Mouse (Mus musculus) embryonic fibroblast, embryonic 13.5 days (primary cell): Measurements from ENCODE around the gene Gp1ba. TPM values are rescaled to one million over a fixed set of nuclear protein-coding genes. Genes with fewer than 3 reads are reported as not detected.

Experiments
- H3K27ac ChIP-seq: 2 replicates; pipeline ENCODE4 v1.5.1; 2012; ENCODE audit warnings: low read length, control low read depth, inconsistent platforms; ENCODE audit not compliant: insufficient read depth
- H3K4me1 ChIP-seq: 2 replicates; pipeline ENCODE4 v1.6.1; 2011; ENCODE audit warnings: low read length; ENCODE audit not compliant: control insufficient read depth, insufficient read depth
- H3K4me3 ChIP-seq: 2 replicates; pipeline ENCODE4 v1.5.1; 2011; ENCODE audit warnings: mild to moderate bottlenecking, control low read depth, low read length; ENCODE audit not compliant: insufficient read depth
- CTCF ChIP-seq: IDR thresholded peaks from 2 replicates; pipeline ENCODE4 v1.5.1; 2011; ENCODE audit warnings: mild to moderate bottlenecking, control low read depth, low read length, moderate library complexity, borderline replicate concordance; ENCODE audit not compliant: insufficient read depth
- POLR2A ChIP-seq: IDR thresholded peaks from 2 replicates; pipeline ENCODE4 v1.6.1; 2011; ENCODE audit warnings: low read depth, mild to moderate bottlenecking, control low read depth, low read length, moderate library complexity
- polyA plus RNA-seq: library from polyadenylated mRNA; stranded (reverse); fragments of >200 nt; gene quantifications from 2 replicates; pipeline ENCODE4 v1.2.4, GENCODE M21; 2011; ENCODE audit warnings: low read depth; ENCODE audit not compliant: missing spikeins, insufficient read length

Gp1ba gene
- not detected in 2 replicates for polyA plus RNA-seq

DNA sequence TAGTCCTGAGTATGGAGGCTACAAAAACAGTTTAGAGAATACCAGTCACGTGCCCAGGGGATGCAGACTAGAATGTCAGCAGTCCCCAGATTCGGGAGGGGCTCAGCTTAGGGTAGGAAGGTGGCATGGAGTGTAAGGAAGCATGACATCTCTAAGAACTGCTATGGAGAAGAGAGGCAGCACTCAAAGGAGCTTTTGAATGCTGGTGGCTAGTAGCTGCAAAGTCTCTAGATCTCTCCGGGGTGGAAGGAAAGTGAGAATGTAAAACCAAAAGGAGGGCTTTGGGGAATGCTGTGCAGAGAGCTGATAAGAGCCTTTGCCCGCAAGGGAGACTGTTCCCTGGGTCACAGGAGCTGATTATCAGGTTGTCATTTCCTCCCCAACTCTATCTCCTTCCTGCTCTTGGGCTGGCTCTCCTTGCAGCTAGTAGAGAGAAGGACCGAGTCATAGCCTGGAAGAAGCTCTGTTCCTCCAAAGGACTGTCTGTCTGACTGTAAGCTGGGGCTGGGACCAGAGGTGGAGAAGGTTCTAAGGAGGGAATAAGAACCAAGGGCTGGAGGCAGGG, at the start of gene Gp1ba:
Gene Gp1ba (plus strand): TSS at position 409 of the 565 bp plus-strand sequence.
- no peak within 1 kb of the TSS for H3K4me3 ChIP-seq
- H3K27ac ChIP-seq = no peak within 1 kb of the TSS
- TF ChIP-seq POLR2A = no peak
- TF ChIP-seq CTCF = no peak
- no peaks in the 10 kb centered on the region for H3K4me1 ChIP-seq

- no peak overlapping the region for H3K27ac ChIP-seq
- H3K4me3 ChIP-seq = no peak overlapping the region
- H3K4me1 ChIP-seq = peaks cover 3% of the 10 kb centered on the region
- TF ChIP-seq CTCF = no peak
- TF ChIP-seq POLR2A = no peak
These were observed 47.2 kb upstream of the Gp1ba start for GRCm38 (mm10) chr11:70591733-70592132.

DNA sequence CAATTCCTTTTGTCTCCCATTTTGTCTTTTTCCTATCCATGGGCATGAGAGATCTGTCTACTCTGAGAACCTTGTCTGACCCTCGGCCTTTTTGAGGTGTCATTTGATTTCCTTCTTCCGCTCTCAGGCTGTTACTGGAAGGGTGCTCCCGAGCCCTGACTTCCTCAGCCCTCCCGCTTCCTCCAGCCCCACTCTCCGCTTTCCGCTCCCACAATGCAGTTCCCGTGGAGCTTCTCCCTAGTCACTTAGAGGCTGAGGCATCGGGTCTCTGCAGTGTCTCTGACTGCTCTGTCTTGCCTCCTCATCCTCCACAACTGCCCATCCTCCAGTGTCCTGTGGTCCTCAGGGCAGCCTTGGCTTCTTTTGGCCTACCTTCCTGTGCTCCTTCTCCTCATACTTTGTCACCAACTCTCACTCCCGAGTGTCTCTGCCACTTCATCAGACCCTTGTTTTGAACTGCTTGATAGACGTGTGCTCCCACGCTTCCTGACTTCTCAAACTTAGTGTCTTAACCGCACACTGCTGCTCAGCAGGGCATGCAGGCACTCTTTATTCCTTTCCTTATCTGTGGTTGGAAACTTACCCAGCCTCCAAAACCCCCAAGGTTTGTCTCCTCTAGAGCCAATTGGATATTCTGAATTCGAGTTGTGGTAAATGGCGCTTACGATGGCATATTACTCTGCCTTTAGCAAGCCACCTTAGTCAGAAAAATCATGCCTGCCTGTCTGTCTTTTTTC, 44.5 kb upstream of the Gp1ba start:
- H3K4me1 ChIP-seq = no peaks in the 10 kb centered on the region
- H3K27ac ChIP-seq = no peak overlapping the region
- TF ChIP-seq CTCF (no peak), POLR2A (no peak)
- H3K4me3 ChIP-seq = no peak overlapping the region

- no peaks in the 10 kb centered on the region for H3K4me1 ChIP-seq
- H3K4me3 ChIP-seq = no peak overlapping the region
- no peak overlapping the region for H3K27ac ChIP-seq
- no peak for TF ChIP-seq CTCF
- no peak for TF ChIP-seq POLR2A
These were observed 43.3 kb upstream of the Gp1ba start for GRCm38 (mm10) chr11:70595638-70596037.

GRCm38 (mm10) chr11:70596094-70596493, 42.8 kb upstream of the Gp1ba start:
- TF ChIP-seq POLR2A = no peak
- TF ChIP-seq CTCF = no peak
- Histone ChIP-seq H3K4me3 (no peak overlapping the region), H3K27ac (no peak overlapping the region), H3K4me1 (no peaks in the 10 kb centered on the region)

- no peaks in the 10 kb centered on the region for H3K4me1 ChIP-seq
- no peak for TF ChIP-seq POLR2A
- TF ChIP-seq CTCF = no peak
- no peak overlapping the region for H3K27ac ChIP-seq
- no peak overlapping the region for H3K4me3 ChIP-seq
These were observed 41.6 kb upstream of the Gp1ba start for GRCm38 (mm10) chr11:70597301-70597700.

- TF ChIP-seq POLR2A (no peak), CTCF (no peak)
- Histone ChIP-seq H3K4me3 (no peak overlapping the region), H3K4me1 (no peaks in the 10 kb centered on the region), H3K27ac (no peak overlapping the region)
These were observed 40.4 kb upstream of the Gp1ba start for GRCm38 (mm10) chr11:70598451-70598953.

- H3K4me3 ChIP-seq = no peak overlapping the region
- no peaks in the 10 kb centered on the region for H3K4me1 ChIP-seq
- TF ChIP-seq POLR2A (no peak), CTCF (peak; percentile 91)
- H3K27ac ChIP-seq = no peak overlapping the region
These were observed 33.8 kb upstream of the Gp1ba start for GRCm38 (mm10) chr11:70605024-70605566.

DNA sequence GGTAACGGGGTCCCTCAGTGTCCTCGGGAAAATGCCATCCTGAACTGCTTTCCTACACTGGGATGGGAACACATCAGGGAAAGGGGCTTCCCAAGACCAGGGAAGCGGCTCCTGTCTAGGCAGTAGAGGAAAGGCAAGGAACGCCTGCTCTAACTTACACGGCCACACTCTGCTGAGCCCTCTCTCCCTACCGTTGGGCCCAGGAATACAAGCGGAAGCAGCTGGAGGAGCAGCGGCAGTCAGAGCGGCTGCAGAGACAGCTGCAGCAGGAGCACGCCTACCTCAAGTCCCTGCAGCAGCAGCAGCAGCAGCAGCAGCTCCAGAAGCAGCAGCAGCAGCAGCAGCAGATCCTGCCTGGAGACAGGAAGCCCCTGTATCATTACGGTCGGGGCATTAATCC, 32.2 kb upstream of the Gp1ba start:
- TF ChIP-seq CTCF (no peak), POLR2A (no peak)
- Histone ChIP-seq H3K4me3 (no peak overlapping the region), H3K27ac (no peak overlapping the region), H3K4me1 (no peaks in the 10 kb centered on the region)

DNA sequence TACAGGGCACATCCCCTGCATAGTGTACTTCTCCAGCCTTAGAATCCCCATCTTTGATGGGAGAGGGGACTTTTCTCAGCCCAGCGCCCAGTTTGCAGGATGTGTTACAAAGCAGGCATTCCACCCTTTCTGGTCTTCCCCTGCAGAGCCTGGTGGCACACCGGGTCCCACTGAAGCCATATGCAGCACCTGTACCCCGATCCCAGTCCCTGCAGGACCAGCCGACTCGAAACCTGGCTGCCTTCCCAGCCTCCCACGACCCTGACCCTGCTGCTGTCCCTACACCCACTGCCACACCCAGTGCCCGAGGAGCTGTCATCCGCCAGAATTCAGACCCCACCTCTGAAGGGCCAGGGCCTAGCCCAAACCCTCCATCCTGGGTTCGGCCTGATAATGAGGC, 31.3 kb upstream of the Gp1ba start:
- Histone ChIP-seq H3K4me3 (no peak overlapping the region), H3K27ac (no peak overlapping the region), H3K4me1 (no peaks in the 10 kb centered on the region)
- no peak for TF ChIP-seq POLR2A
- no peak for TF ChIP-seq CTCF
